Mouse (Mus musculus): Measurements from ENCODE around the gene D10Wsu102e.

Gene D10Wsu102e

DNA sequence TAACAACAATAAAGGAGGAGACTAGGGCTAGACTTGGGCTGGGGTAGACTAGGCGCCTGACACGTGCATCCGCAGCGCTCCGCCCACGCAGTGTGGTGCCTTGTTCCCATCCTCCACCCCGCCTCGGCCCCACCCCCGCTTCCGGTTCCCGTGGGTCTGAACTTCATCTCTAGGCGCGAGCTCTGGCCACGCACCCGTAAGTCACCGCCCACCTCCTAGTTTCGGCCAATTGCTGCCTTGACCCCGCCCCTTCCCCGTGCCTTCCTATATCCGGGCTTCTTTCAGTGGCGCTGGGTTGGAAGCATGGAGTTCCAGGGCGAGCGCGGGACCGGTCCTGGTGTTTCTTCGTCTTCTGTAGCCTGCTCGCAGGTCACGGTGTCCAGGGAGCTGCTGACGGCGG is at the start of gene D10Wsu102e:
Gene D10Wsu102e (plus strand): TSS at position 266 of the 400 bp plus-strand sequence.
- DNase-seq (ENCODE audit: low read depth, low spot score) = peak; percentile 97

DNA sequence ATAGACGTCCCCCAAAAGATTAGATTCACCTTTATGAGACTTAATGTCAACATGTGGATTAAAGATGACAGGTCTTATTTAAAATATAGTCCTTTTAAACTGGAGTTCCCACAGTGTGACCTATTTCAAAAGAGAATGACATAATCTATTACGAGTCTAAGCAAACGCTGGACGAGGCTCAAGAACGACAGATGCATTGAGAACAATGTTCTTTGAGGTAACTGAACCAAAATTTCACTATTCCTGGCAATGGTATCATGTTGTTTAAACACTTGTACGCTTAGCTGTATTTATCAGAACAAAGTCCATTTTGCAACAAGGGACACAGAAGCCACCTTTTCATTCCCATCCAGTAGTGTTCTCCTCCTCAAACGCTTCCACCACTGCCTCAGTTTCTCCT is 49.7 kb upstream of the D10Wsu102e start:
- no peak for DNase-seq (ENCODE audit: low read depth, low spot score)

DNA sequence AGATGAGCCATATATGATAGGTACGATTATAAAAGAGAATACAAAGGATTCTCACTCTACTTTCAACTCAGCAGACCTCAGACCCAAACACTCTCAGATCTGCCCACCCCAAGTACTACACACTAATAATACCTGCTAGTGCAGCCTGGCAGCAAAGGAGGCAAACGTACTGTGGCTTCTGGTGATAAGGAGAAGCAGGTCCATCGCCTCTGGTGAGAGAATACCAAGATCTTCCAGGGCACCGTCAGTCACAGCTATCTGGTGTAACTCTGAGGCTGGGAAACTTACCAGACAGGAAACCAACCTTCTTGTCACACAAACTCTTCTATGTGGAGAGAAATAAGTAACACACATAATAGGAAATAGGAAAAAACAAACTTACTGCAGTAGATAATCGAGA is 47.0 kb upstream of the D10Wsu102e start:
- DNase-seq (ENCODE audit: low read depth, low spot score) = no peak

DNA sequence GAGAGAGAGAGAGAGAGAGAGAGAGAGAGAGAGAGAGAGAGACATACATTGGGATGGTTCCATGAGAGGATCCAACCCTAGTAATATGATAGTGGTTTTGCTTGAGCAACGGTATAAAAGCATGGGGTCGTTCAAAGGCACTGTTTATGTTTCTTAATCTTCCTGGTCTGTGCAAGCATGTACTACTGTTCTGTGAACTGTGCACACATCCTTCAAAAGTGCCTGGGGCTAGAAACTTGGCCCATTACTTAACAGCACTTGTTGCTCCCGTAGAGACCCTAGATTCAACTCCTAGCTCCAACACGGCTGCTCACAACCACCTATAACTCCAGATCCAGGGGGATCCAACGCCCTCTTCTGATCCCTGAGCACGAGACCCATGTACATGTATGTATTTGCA is 39.6 kb upstream of the D10Wsu102e start:
- no peak for DNase-seq (ENCODE audit: low read depth, low spot score)

DNA sequence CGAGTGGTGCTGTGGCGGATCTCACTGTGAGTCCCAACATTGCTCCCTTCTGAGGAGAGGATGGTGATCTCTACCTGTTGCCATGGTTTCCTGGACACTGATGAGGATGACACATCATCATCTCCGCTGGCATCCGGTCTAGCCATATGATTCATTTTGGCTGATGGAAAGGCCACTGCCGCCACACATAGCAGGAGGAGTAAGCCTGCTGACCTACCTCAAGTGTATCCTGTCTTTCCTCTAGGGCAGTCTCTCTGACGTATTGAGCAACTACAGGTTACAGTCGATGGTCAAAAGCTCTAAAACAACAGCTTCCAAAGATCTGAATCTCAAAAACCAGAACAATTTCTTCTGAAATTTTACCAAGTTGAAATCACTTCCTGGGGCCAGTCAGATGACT is 39.2 kb upstream of the D10Wsu102e start:
- DNase-seq (ENCODE audit: low read depth, low spot score) = no peak

DNA sequence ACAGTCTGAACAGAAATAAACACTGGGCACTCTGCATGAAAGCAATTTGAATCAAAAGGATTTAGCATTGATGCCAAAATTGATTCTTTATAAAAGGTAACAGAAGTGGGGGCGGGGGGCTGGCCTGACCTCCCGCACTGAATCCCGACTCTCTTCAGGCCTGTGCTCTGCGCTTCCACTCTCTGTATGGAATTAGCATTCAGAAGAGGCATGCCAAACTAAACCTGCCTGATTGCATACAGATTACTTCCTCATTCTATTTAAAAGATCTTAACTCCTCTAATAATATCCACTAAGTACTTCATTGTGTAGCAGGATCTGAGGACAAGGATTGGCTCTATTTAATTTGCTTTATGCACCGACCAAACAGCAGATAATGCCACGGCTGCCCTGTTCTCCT is 38.5 kb upstream of the D10Wsu102e start:
- no peak for DNase-seq (ENCODE audit: low read depth, low spot score)

DNA sequence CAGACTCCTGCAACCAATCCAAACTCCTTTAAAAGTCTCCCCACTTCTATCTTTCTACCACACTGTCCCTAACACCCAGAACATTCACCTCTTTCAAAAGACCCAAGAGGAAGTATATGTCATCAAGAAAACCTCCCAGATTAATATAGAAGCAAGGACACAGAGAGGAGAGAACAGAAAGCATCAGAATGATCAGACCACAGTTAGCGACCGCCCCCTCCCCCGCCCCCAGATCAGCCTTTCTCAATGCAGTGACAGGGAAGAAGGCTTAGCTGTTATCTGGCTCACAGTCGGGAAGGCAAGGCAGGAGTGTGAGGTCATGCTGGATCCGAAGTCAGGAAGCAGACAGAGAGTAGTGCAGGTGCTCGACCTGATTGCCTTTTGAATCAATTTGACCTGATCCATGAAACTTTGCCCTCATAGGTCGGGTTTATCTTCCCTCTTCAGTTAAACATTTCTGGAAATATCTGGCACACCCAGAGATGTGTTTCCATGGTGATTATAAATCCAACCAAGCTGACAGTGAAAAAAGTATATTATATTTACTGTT is 37.4 kb upstream of the D10Wsu102e start:
- DNase-seq (ENCODE audit: low read depth, low spot score) = no peak

DNA sequence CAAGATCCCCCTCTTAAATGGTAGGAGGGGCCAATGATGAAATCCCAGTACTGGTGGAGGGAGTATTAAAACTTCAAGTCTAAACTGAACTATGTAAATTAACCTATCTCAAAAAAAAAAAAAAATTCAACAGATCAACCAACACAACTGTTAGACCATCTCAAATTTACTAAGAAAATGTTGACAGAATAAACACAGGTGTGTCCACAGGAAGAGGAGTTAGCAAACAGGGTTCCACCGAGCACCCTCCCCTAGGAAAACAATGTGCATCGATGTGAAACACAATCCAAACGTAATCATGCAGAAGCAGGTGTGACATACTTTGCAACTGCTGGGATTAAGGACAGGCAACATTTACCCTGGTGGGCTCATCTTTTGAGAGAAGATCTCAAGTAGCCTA is 35.1 kb upstream of the D10Wsu102e start:
- DNase-seq (ENCODE audit: low read depth, low spot score) = no peak

DNA sequence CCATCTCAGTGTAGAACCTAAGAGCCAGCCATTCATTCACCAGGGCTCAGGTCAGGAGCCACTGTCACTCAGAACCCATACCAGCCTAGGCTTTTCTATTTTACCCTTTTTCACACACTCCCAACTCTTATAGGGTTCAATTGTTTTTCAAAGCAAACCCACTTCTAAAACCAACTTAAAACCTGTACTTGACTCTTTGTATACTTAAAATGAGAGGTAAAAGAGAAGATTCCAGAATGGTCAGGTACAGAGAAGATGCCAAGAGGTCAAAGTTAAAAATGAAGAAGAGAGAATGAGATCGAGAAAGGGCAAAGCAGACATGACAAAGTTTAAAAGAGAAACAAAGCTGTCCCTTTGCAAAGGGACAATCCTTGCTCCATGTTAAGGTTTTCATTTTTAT is 34.1 kb upstream of the D10Wsu102e start:
- no peak for DNase-seq (ENCODE audit: low read depth, low spot score)

DNA sequence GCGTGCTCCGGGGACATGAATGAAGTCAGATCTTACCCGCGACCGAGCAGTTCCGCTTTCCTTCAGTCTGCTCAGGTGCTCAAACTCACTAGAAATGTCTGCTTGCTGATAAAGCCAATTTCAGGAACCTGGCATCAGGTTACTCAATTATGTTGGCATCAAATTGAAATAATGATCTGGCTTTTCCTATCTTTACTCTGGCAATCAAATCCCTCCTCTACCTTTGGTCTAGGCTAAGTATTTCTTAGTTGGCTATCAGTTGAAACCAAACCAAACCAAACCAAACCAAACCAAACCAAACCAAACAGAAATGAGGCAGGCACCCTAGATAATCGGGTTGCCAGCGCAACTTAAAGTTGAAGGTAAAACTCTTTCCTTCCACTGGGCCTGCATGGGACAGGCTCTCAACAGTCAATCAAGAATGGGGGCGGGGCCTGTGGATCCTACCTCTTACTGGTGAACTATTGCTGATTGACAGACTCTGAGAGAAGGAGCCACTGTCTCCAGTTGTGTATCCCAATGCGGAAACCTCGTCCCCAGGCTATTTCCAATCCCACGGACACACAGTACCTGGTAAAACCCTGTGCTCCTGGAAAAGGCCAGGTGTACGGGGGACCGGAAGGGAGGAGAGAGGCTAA is 33.3 kb upstream of the D10Wsu102e start:
- no peak for DNase-seq (ENCODE audit: low read depth, low spot score)

DNA sequence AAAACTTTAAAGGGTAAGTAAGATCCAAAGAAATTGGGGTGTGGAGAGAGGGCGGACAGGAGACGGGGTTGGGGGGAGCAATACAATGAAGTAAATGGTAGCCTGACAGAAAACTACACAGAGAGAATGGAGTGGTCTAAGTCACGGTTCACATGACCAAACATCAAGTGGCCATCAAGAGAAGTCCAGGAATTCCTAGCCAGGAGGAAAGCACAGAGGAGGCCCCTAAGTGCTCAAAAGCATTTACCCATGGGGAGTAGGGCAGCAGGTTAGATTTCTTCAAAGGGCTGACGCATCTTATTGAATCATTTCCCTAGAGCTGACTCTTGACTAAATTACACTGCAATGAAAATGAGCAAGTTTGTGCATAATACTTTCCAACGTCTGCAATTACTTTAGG is 31.2 kb upstream of the D10Wsu102e start:
- DNase-seq (ENCODE audit: low read depth, low spot score) = no peak

DNA sequence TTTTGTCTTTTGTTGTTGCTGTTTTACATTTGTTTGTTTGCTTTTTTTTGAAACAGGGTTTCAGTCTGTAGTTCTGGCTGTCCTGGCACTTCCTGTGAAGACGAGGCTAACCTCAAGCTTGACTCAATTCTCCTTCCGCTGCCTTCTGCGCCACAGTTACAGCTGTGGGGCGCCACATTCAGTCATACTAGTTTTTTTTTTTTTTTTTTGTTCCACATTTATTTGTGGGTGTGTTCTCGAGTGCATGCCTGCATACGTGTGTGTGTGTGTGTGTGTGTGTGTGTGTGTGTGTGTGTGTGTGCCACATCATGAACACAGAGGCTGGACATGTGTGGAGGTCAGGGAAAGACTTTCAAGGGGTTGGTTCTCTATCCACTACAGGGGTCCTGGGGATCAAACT is 29.7 kb upstream of the D10Wsu102e start:
- peak; percentile 72 for DNase-seq (ENCODE audit: low read depth, low spot score)

DNA sequence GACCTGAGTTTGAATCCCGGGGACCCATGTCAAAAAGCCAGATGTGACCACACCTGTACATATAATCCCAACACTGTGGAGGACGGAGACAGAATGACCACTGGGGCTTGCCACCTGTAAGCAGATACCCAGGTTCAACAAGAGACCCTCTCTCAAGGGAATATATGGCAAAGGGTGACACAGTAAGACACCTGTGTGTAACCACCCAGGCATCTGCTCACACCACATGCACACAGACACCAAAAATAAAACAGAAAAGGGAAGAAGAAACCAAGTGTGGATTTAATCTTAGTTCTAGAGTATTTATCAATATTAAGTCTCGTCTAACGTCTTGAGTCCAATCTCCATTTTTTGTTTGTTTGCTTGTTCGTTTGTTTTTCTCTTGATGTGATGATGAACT is 28.2 kb upstream of the D10Wsu102e start:
- DNase-seq (ENCODE audit: low read depth, low spot score) = no peak

DNA sequence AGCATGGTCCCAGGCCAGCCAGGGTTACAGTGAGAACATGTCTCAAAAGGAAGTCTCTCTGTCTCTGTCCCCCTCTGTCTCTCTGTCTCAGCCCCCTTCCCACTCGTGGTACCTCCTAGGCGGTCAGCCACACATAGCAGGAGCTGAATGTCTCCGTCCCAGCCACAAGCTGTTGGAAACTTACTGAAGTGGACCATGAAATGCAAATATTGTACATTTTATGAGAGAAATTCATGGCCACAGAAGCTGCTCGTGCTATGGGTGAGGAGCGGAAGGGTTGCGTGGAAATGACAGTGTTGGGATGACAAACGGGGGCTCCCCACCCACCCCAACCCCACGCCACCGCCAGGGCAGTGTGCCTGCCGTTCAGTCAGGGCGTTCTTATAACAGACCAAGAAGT is 27.4 kb upstream of the D10Wsu102e start:
- no peak for DNase-seq (ENCODE audit: low read depth, low spot score)

DNA sequence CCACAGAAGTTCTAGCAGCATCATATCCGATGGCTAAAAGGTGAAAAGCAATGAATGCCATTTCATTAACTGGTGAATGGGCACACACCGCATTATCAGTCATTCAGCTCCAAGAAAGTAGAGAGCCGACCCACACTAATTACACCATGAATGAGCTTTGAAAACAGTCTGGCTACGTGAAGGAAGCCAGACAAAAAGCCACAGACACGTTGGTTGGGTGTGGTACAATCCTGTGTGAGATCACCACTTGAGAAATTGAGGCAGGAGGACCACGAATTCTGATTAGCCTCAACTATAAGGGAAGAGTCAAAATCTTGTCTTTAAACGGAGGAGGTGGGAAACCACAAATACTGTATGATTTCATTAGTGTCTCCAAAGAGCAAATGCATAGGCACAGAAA is 23.7 kb upstream of the D10Wsu102e start:
- DNase-seq (ENCODE audit: low read depth, low spot score) = peak; percentile 31

DNA sequence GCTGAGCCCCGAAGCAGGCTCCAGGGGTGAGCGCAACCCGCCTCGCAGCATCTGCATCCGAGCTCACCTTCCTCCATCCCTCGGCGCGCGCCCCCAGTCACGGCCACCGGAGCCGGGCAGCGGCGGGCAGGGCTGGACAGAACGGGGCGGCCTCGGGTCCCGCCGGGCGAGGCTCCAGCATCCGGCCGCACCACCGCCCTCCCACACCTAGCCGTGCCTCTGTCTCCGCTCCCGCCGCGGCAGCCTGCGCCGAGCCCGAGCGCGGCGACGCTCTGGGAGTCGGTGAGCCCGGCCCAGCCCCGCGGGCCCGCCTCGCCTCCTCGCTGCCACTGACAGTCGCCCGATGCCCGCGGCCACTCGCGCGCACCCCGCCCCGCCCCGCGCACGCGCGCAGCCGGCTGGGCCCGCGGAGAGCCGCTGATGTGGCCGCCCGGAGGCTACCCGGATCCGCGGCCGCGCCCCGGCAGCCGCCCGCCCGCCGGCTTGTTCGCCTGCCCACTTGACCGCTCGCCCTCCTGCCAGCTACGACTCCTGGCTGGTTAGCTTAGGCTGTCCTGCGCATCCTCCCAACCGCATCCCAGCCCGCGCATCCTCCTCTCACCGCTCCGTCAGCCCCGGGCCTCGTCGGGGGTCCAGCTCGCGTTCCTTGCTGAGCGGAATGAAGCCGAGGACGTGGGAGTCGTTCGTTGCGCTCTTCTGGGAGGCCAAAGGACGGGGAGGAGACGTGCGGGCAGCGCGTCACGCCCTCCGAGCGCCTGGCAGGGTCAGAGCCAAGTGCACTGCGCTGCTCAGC is 22.7 kb upstream of the D10Wsu102e start, which contains the start of gene Slc41a2:
Gene Slc41a2 (minus strand): TSS at position 724 of the 793 bp plus-strand sequence.
- DNase-seq (ENCODE audit: low read depth, low spot score) = peak; percentile 44

DNA sequence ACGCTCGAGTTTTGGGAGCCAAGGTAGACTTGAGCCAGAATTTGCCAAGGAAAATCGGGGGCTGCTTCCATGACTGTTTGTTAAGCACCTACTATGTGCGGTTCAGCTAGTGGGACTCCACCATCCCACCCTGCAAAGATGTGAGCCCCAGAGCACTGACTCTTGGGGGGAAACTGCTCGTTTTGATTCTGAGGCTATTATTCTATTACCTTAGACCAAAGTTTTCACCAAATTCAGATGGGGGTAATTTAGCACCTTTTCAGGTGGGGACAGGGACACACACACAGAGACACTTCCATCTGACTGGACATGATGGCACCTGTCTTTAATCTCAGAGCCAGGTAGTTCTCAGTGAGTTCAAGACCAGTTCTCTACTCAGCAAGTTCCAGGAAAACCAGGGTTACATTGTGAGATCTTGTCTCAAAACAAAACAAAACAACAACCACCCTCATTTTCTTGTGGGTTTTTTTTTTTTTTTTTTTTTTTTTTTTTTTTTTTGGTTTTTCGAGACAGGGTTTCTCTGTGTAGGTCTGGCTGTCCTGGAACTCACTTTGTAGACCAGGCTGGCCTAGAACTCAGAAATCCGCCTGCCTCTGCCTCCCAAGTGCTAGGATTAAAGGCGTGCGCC is 21.9 kb upstream of the D10Wsu102e start:
- peak; percentile 33 for DNase-seq (ENCODE audit: low read depth, low spot score)

DNA sequence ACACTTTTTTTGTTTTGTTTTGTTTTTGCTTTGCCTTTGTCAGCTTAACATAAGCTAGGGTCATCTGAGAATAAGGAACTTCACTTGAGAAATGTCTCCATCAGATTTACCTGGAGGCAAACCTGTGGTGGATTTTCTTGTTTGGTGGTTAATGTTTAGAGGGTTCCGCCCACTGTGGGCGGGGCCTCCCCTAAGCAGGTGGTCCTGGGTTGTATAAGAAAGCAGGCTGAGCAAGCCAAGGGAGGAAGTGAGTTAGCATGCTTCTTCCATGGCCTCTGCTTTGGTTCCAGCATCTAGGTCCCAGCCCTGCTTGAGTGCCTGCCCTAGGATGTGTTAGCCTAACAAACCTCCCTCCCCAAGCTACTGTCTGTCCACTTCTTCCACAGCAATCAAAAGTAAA is 18.8 kb upstream of the D10Wsu102e start:
- no peak for DNase-seq (ENCODE audit: low read depth, low spot score)

DNA sequence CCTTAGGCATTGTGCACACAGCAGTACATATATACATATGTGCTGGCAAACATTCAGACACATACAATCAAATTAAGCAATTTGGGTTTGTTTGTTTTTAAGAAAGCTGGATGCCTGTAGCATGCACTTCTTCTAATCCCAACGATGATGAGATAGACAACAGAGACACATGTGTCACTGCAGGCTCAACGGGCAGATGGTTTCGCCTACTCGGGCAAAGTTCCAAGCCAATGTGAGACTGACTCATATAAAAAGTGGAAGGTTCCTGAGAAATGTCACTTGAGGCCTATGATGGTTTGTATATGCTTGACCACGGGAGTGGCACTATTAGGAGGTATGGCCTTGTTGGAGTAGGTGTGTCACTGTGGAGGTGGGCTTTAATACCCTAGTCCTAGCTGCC is 16.9 kb upstream of the D10Wsu102e start:
- no peak for DNase-seq (ENCODE audit: low read depth, low spot score)

DNA sequence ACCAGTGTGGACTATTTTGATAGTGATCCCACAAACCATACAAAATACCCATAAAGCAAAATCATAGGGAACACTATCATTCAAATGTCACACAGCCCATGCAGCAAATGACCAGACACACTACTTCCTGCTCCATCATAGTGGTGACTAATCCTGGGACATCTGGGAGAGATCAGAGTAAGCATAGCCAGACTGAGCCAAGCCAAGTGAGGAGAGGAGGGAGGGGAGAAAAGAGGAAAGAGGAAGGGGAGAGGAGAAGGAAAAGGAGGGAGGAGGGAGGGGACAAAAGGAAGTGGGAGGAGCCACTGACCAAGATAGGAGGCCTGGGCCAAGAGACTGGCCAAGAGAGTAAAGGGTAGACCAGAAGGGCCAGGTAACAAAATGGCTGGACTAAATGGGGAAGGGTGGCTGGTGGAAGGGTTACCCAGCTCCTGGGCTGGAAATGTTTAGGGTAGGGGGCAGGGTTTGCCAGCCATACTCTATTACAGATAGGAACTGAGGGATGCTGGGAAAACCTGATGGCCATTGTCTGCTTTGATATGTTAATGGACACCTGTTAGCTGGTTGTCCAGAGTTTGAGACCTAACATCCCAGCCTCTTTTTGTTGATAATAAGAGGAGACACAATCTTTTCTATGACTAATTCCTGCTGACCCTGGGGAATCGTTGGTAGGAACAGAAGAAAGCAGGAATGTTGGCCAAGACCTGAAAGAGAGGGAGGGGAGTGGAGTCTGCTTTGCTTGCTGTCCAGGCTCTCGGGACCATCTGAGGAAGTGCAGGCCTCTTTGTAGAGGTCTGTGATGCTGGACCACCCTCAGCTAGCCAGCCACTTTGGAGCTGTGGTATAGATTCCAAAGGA is 16.0 kb upstream of the D10Wsu102e start:
- no peak for DNase-seq (ENCODE audit: low read depth, low spot score)

DNA sequence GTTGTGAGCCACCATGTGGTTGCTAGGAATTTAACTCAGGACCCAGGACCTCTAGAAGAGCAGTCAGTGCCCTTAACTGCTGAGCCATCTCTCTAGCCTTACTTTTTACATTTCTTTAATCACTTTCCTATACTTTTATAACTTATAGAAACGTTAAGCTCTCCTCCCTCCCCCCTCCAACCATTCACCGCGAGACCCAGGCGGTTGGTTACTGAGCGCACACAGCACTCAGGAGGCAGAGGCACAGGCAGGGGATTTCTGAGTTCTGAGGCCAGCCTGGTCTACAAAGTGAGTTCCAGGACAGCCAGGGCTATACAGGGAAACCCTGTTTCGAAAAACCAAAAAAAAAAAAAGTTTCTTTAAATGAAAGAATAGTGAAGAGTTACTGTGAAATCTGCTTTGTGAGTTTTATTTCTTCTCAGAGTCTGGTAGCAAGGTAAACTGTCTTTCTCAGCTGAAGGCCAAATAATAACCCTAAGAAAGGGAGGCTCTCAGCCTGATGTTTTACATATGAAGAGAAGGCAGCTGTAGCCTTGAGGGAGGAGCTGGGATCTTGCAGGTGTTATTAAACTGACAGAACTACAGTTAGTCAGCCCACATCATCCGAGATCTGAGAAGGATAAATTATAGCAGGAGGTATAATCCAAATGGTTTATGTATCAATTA is 14.2 kb upstream of the D10Wsu102e start:
- no peak for DNase-seq (ENCODE audit: low read depth, low spot score)

Data from CD4-positive helper T cell, adult 2 months (primary cell).